In genomic region chr16:78637015-78637414, GRCm38 (mm10) we compare ENCODE assay signal across 9 mouse cellular contexts.
DNase-seq lines count a peak whose midpoint lies in the region; ATAC-seq and TF ChIP-seq lines count a peak whose summit lies in the region.
"Had no signal": no experiment of that assay in that cellular context is flagged by ENCODE, and none has a peak within 500 bp of the region (broad histone marks: within the 10 kb centered on the region; RNA-seq: fewer than 3 reads in every experiment).

No protein-coding gene starts in this region.

- peak; percentile 24; the same call in 1 of the 2 replicates for TF ChIP-seq CTCF in lung, adult 2 months (IDR thresholded peaks at IDR 0.05; ENCODE audit: insufficient read depth, low read length)
- TF ChIP-seq CTCF in cortical plate, adult 2 months (IDR thresholded peaks at IDR 0.05; ENCODE audit: extremely low read depth, insufficient read depth, low read length): peak; percentile 61
- peak; percentile 76 for TF ChIP-seq CTCF in intestine, postnatal 0 days (IDR thresholded peaks at IDR 0.05; ENCODE audit: low read depth)

- H3K27ac ChIP-seq in forebrain, embryonic 11.5 days (ENCODE audit: low read depth, low read length): no peak overlapping the region
- no peak overlapping the region for H3K27ac ChIP-seq in forebrain, embryonic 10.5 days
- H3K27ac ChIP-seq in cortical plate, adult 2 months (ENCODE audit: insufficient read depth, low read length): no peak overlapping the region
- H3K27ac ChIP-seq in intestine, postnatal 0 days (ENCODE audit: low read depth, low read length): no peak overlapping the region
- H3K27ac ChIP-seq: macrophage had no signal

- no peaks in the 10 kb centered on the region for H3K9me3 ChIP-seq in forebrain, embryonic 11.5 days (ENCODE audit: control insufficient read depth, low read length)
- H3K9me3 ChIP-seq in forebrain, embryonic 10.5 days: no peaks in the 10 kb centered on the region
- no peaks in the 10 kb centered on the region for H3K9me3 ChIP-seq in intestine, postnatal 0 days (ENCODE audit: control insufficient read depth)

- TF ChIP-seq POLR2A in lung, adult 2 months (IDR thresholded peaks at IDR 0.05; ENCODE audit: borderline replicate concordance, extremely low read depth, low read depth, low read length): no peak
- TF ChIP-seq POLR2A in cortical plate, adult 2 months (IDR thresholded peaks at IDR 0.05; ENCODE audit: extremely low read depth, insufficient read depth, low read length): no peak

- 49% methylated on average over 5 of the region's 5 CpGs for WGBS in forebrain, embryonic 11.5 days
- 55% methylated on average over 5 of the region's 5 CpGs for WGBS in forebrain, embryonic 10.5 days
- WGBS in lung, adult 2 months: 25% methylated on average over 5 of the region's 5 CpGs
- 39% methylated on average over 5 of the region's 5 CpGs for WGBS in intestine, postnatal 0 days

- H3K36me3 ChIP-seq in forebrain, embryonic 11.5 days (ENCODE audit: control insufficient read depth, insufficient read depth, low read length): no peaks in the 10 kb centered on the region
- H3K36me3 ChIP-seq in forebrain, embryonic 10.5 days (replicated peaks): no peaks in the 10 kb centered on the region
- no peaks in the 10 kb centered on the region for H3K36me3 ChIP-seq in intestine, postnatal 0 days (ENCODE audit: control insufficient read depth, insufficient read depth)

- H3K27me3 ChIP-seq in forebrain, embryonic 11.5 days (ENCODE audit: control insufficient read depth, insufficient read depth, low read length): no peaks in the 10 kb centered on the region
- H3K27me3 ChIP-seq in forebrain, embryonic 10.5 days (ENCODE audit: poor library complexity, severe bottlenecking): peaks cover 7% of the 10 kb centered on the region; the same call in 1 of the 2 replicates
- no peaks in the 10 kb centered on the region for H3K27me3 ChIP-seq in intestine, postnatal 0 days (replicated peaks; ENCODE audit: control insufficient read depth, insufficient read depth, low read length)

- no peak overlapping the region for H3K4me3 ChIP-seq in forebrain, embryonic 11.5 days (ENCODE audit: low read depth, low read length)
- H3K4me3 ChIP-seq in forebrain, embryonic 10.5 days: no peak overlapping the region
- no peak overlapping the region for H3K4me3 ChIP-seq in lung, adult 2 months (replicated peaks; ENCODE audit: extremely low read depth, low read depth, low read length)
- no peak overlapping the region for H3K4me3 ChIP-seq in cortical plate, adult 2 months (ENCODE audit: insufficient read depth, low read length)
- no peak overlapping the region for H3K4me3 ChIP-seq in intestine, postnatal 0 days (ENCODE audit: low read depth, low read length)

- H3K4me2 ChIP-seq in forebrain, embryonic 11.5 days (ENCODE audit: low read depth, low read length, severe bottlenecking): no peak overlapping the region
- no peak overlapping the region for H3K4me2 ChIP-seq in intestine, postnatal 0 days (replicated peaks; ENCODE audit: low read depth)

- H3K4me1 ChIP-seq in forebrain, embryonic 11.5 days (replicated peaks; ENCODE audit: control insufficient read depth, insufficient read depth, low read length): no peaks in the 10 kb centered on the region
- no peaks in the 10 kb centered on the region for H3K4me1 ChIP-seq in forebrain, embryonic 10.5 days
- no peaks in the 10 kb centered on the region for H3K4me1 ChIP-seq in lung, adult 2 months (ENCODE audit: control insufficient read depth, insufficient read depth, low read length)
- no peaks in the 10 kb centered on the region for H3K4me1 ChIP-seq in cortical plate, adult 2 months (ENCODE audit: control insufficient read depth, insufficient read depth, low read length)
- H3K4me1 ChIP-seq in intestine, postnatal 0 days (replicated peaks; ENCODE audit: control insufficient read depth, insufficient read depth, low read length): no peaks in the 10 kb centered on the region

- DNase-seq in forebrain, embryonic 11.5 days (ENCODE audit: low spot score): no peak
- DNase-seq in forebrain, embryonic 10.5 days (ENCODE audit: extremely low spot score, low spot score): no peak
- DNase-seq in lung, adult 2 months: no peak
- no peak for DNase-seq in lung, postnatal 25 days (ENCODE audit: low spot score)
- peak; percentile 53 for DNase-seq in naive thymus-derived CD4-positive, alpha-beta T cell, adult 2 months (ENCODE audit: low read depth)
- no peak for DNase-seq in spleen, postnatal 4 days (ENCODE audit: low spot score in 2 of 2)

- H3K9ac ChIP-seq in forebrain, embryonic 11.5 days (ENCODE audit: low read length): no peak overlapping the region
- no peak overlapping the region for H3K9ac ChIP-seq in intestine, postnatal 0 days (ENCODE audit: low read depth, low read length)

- ATAC-seq in forebrain, embryonic 11.5 days (replicated peaks; ENCODE audit: low FRiP score): peak; percentile 42; the same call in 1 of the 2 replicates
- no peak for ATAC-seq in intestine, postnatal 0 days

Comparison
In these comparisons a context has a peak if more than half of its experiments do, and no peak if none do; other contexts are left out.
1. CTCF ChIP-seq: peak in every context shown above with its lines; median percentile 76 in intestine, postnatal 0 days; 61 in cortical plate, adult 2 months; 24 in lung, adult 2 months.